Mouse (Mus musculus) stomach, embryonic 16.5 days (tissue): ENCODE data around the gene Cpm. TPM values are rescaled to one million over a fixed set of nuclear protein-coding genes. Genes with fewer than 3 reads are reported as not detected.

Experiments used
- ATAC-seq: fragments of 200-750 bp; cut with Nextera tagmentation; 2 replicates; pipeline ENCODE4 v1.8.0; 2017; ENCODE audit warnings: moderate number of reproducible peaks, moderate TSS enrichment; ENCODE audit not compliant: insufficient read depth, low FRiP score
- H3K27ac ChIP-seq: fragments of 300-500 bp; sonication (generic); 2 replicates; pipeline ENCODE4 v1.5.1; 2014; ENCODE audit warnings: low read length
- H3K27me3 ChIP-seq: fragments of 300-500 bp; sonication (generic); 2 replicates; pipeline ENCODE4 v1.6.1; 2014; ENCODE audit warnings: low read length, control low read depth, mixed read lengths; ENCODE audit not compliant: control insufficient read depth, insufficient read depth
- H3K36me3 ChIP-seq: fragments of 300-500 bp; sonication (generic); 2 replicates; pipeline ENCODE4 v1.6.1; 2014; ENCODE audit warnings: low read length; ENCODE audit not compliant: control insufficient read depth, insufficient read depth
- H3K4me1 ChIP-seq: fragments of 300-500 bp; sonication (generic); 2 replicates; pipeline ENCODE4 v1.6.1; 2014; ENCODE audit warnings: low read length, control low read depth, mixed read lengths; ENCODE audit not compliant: control insufficient read depth, insufficient read depth
- H3K4me2 ChIP-seq: fragments of 300-500 bp; sonication (generic); 2 replicates; pipeline ENCODE4 v1.6.1; 2014; ENCODE audit warnings: low read depth, low read length, mixed read lengths
- H3K4me3 ChIP-seq: fragments of 300-500 bp; sonication (generic); replicated peaks from 2 replicates; pipeline ENCODE4 v1.5.1; 2014; ENCODE audit warnings: mild to moderate bottlenecking, low read length
- H3K9ac ChIP-seq: fragments of 300-500 bp; sonication (generic); 2 replicates; pipeline ENCODE4 v1.6.1; 2014; ENCODE audit warnings: low read length
- H3K9me3 ChIP-seq: fragments of 300-500 bp; sonication (generic); replicated peaks from 2 replicates; pipeline ENCODE4 v1.6.1; 2016; ENCODE audit warnings: low read length, control low read depth; ENCODE audit not compliant: control insufficient read depth
- WGBS: fragments of 180-500 bp; shearing (Covaris S2); extraction: QIAGEN DNeasy Blood & Tissue Kit; methylation state at CpG from one replicate; pipeline ENCODE4 v1.1.7; 2014; 5-methylcytosine and 5-hydroxymethylcytosine counted together
- polyA plus RNA-seq: library from polyadenylated mRNA; unstranded; fragments of >200 nt; fragmentation: Nextera tagmentation; extraction: Ambion mirVana; gene quantifications from 2 replicates; pipeline ENCODE4 v1.2.1, GENCODE M21; 2015

Cpm gene
- polyA plus RNA-seq, 1 experiment from 2014 or later = 74.0 TPM

GRCm38 (mm10) chr10:117642491-117643262 is 13.4 kb downstream of the Cpm start:
- H3K9me3 ChIP-seq = no peaks in the 10 kb centered on the region
- no peak overlapping the region for H3K27ac ChIP-seq
- no peak overlapping the region for H3K4me3 ChIP-seq
- H3K4me2 ChIP-seq = no peak overlapping the region
- H3K4me1 ChIP-seq = peaks cover 7% of the 10 kb centered on the region; the same call in 1 of the 2 replicates
- WGBS = 92% methylated on average over 15 of the region's 15 CpGs
- ATAC-seq = no peak
- H3K9ac ChIP-seq = no peak overlapping the region
- no peaks in the 10 kb centered on the region for H3K27me3 ChIP-seq
- no peaks in the 10 kb centered on the region for H3K36me3 ChIP-seq

DNA sequence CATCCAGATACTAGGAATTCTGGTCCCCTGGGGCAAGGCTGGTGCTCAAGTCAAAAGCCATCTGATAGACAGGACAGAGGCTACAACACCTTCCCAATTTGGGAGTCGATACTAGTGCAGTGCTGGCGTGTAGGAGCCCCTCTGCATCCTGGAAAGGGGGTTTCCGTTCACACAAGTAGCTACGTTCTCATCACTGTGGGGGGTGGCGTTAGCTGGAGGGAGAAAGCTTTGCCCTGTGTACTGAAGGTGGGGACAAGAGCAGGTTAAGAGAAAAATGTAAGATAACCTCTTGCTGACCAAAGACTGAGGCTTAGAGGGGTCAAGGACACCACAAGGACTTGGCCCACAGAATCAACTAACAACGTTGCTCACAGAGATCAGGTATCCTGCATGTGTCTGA is 14.0 kb downstream of the Cpm start:
- H3K4me2 ChIP-seq = no peak overlapping the region
- no peak overlapping the region for H3K4me3 ChIP-seq
- no peaks in the 10 kb centered on the region for H3K36me3 ChIP-seq
- ATAC-seq = no peak
- no peak overlapping the region for H3K27ac ChIP-seq
- H3K9ac ChIP-seq = no peak overlapping the region
- no peaks in the 10 kb centered on the region for H3K9me3 ChIP-seq
- H3K27me3 ChIP-seq = no peaks in the 10 kb centered on the region
- H3K4me1 ChIP-seq = peaks cover 7% of the 10 kb centered on the region; the same call in 1 of the 2 replicates
- WGBS = 72% methylated on average over 6 of the region's 6 CpGs

DNA sequence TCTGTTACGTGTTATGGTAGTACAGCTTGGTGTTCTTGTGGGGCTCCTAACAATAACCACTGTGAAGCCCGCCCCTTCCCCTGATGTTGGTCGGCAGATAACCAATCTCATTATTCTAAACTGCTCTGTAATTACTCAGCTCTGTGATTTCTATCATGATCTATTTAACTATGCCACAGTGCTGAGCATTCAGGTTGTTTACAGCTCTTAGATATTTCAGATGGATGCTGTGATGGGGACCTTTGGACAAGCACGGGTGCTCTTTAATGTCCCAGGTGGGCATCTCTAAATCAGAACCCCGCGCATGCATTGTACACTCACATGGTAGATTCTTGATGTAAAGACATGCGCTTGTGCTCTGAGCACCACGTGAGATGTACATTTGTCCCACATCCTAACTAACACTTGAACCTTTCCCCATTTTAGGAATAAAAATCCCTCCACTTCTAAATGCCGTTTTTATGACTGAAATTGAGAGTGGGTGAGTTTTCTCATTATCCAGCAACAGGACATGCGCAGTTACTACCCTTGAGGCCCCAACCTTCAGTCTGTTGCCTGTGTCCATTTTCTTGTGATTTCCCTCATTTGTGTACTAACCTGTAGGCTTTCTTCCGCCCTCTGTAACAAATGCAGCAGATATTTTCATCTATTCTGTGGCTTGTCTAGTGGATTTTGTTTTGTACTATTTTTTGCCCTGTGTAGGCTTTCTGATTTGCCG is 14.6 kb downstream of the Cpm start:
- Histone ChIP-seq H3K9me3 (no peaks in the 10 kb centered on the region), H3K27ac (no peak overlapping the region), H3K27me3 (no peaks in the 10 kb centered on the region), H3K4me2 (no peak overlapping the region), H3K4me1 (peaks cover 7% of the 10 kb centered on the region; the same call in 1 of the 2 replicates), H3K36me3 (no peaks in the 10 kb centered on the region), H3K9ac (no peak overlapping the region), H3K4me3 (no peak overlapping the region)
- WGBS = 80% methylated on average over 12 of the region's 12 CpGs
- no peak for ATAC-seq

DNA sequence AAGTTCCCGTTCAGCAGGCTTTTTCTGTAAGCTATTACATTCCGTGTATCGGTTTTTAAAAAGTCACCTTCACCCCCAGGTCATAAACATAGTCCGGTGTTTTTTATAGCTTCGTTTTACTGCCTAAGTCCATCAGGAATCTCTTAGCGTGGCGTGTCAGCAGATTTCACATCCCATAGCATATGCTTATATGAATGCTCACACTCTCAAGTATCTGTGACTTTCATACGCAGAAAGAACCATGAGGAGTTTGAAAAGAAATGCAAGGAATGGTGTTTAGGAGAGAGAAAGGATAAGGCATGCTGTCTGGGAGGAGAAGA is 15.1 kb downstream of the Cpm start:
- Histone ChIP-seq H3K9me3 (no peaks in the 10 kb centered on the region), H3K4me3 (no peak overlapping the region), H3K36me3 (no peaks in the 10 kb centered on the region), H3K27ac (no peak overlapping the region), H3K4me1 (peaks cover 7% of the 10 kb centered on the region; the same call in 1 of the 2 replicates), H3K27me3 (no peaks in the 10 kb centered on the region), H3K9ac (no peak overlapping the region), H3K4me2 (no peak overlapping the region)
- WGBS = 63% methylated on average over 8 of the region's 8 CpGs
- no peak for ATAC-seq

GRCm38 (mm10) chr10:117644828-117645227 is 15.5 kb downstream of the Cpm start:
- 76% methylated on average over 11 of the region's 11 CpGs for WGBS
- no peak overlapping the region for H3K4me3 ChIP-seq
- no peak overlapping the region for H3K4me2 ChIP-seq
- no peaks in the 10 kb centered on the region for H3K9me3 ChIP-seq
- H3K4me1 ChIP-seq = peaks cover 7% of the 10 kb centered on the region; the same call in 1 of the 2 replicates
- no peaks in the 10 kb centered on the region for H3K36me3 ChIP-seq
- ATAC-seq = no peak
- H3K27me3 ChIP-seq = no peaks in the 10 kb centered on the region
- no peak overlapping the region for H3K27ac ChIP-seq
- H3K9ac ChIP-seq = no peak overlapping the region

DNA sequence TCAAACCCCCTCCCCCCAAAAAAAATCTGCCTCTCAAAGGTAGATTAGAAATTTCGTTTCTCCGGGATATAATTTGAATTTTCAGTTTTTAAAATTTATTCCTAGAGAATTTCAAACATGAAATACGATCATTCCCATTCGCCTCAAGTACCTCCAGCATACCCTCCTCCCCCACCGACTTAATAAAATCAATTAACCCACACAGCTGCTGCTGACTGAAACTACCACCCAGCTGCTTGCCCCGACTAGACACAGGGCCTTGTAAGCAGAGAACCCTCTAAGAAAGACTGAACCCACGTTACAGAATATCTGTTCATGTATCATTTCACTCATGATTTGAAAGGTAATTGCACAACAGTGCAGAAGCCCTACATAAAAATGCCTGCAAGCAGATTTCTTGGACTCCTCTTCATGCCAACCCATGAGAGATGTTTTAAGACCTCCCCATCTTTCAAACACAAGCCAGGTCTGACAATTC is 16.2 kb downstream of the Cpm start:
- Histone ChIP-seq H3K4me1 (peaks cover 3% of the 10 kb centered on the region; the same call in 1 of the 2 replicates), H3K36me3 (no peaks in the 10 kb centered on the region), H3K9ac (no peak overlapping the region), H3K4me2 (no peak overlapping the region), H3K27me3 (no peaks in the 10 kb centered on the region), H3K27ac (no peak overlapping the region), H3K9me3 (no peaks in the 10 kb centered on the region), H3K4me3 (no peak overlapping the region)
- WGBS = 81% methylated on average over 7 of the region's 7 CpGs
- no peak for ATAC-seq

GRCm38 (mm10) chr10:117646482-117647157 is 17.3 kb downstream of the Cpm start:
- Histone ChIP-seq H3K4me2 (no peak overlapping the region), H3K4me1 (peaks cover 3% of the 10 kb centered on the region; the same call in 1 of the 2 replicates), H3K9me3 (no peaks in the 10 kb centered on the region), H3K4me3 (no peak overlapping the region), H3K27ac (no peak overlapping the region), H3K9ac (no peak overlapping the region), H3K36me3 (no peaks in the 10 kb centered on the region), H3K27me3 (no peaks in the 10 kb centered on the region)
- ATAC-seq = no peak
- WGBS = 91% methylated on average over 5 of the region's 5 CpGs

GRCm38 (mm10) chr10:117647158-117647505 is 17.8 kb downstream of the Cpm start:
- Histone ChIP-seq H3K4me1 (peaks cover 3% of the 10 kb centered on the region; the same call in 1 of the 2 replicates), H3K4me2 (no peak overlapping the region)
- no peak for ATAC-seq

DNA sequence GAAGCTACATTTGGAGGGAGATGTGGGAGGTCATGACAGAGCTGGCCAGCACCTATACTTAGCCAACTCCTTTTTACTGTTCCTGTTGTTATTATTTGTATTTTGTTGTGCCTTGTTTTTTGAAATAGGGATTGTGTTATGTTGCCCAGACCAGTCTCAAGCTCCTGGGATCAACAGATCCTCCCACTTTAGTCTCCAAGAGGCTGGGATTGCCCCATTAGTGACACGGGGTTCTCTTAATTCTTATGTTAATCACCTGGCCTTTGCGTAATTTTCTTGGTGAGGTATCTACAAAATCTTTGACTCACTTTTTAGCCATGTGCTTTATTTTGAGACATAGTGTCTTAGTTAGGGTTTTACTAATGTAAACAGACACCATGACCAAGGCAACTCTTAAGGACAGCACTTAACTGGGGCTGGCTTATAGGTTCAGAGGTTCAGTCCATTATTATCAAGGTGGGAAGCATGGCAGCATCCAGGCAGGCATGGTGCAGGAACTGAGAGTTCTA is 18.7 kb downstream of the Cpm start:
- Histone ChIP-seq H3K4me3 (no peak overlapping the region), H3K36me3 (no peaks in the 10 kb centered on the region), H3K4me2 (no peak overlapping the region), H3K9ac (no peak overlapping the region), H3K9me3 (no peaks in the 10 kb centered on the region), H3K4me1 (peaks cover 3% of the 10 kb centered on the region; the same call in 1 of the 2 replicates), H3K27me3 (no peaks in the 10 kb centered on the region), H3K27ac (no peak overlapping the region)
- 77% methylated on average over 2 of the region's 2 CpGs for WGBS
- no peak for ATAC-seq

More at GRCm38 (mm10) chr10:117647158-117647505, 17.8 kb downstream of the Cpm start:
- WGBS = 74% methylated on average over 13 of the region's 13 CpGs
- no peak overlapping the region for H3K9ac ChIP-seq
- H3K4me3 ChIP-seq = no peak overlapping the region
- H3K27ac ChIP-seq = no peak overlapping the region
- no peaks in the 10 kb centered on the region for H3K36me3 ChIP-seq
- no peaks in the 10 kb centered on the region for H3K9me3 ChIP-seq
- H3K27me3 ChIP-seq = no peaks in the 10 kb centered on the region
